Mouse (Mus musculus) lung, embryonic 14.5 days (tissue): ENCODE measurements around the gene Tmed9. TPM values are rescaled to one million over a fixed set of nuclear protein-coding genes. Genes with fewer than 3 reads are reported as not detected.
"Not testable (repeated sequence)": the region's sequence is repeated elsewhere in the genome, so short reads cannot be mapped to it uniquely, and the experiment has no call there.

Source experiments
- ATAC-seq: fragments of 200-750 bp; cut with Nextera tagmentation; 2 replicates; pipeline ENCODE4 v1.8.0; 2017; ENCODE audit warnings: mild to moderate bottlenecking, moderate TSS enrichment, moderate library complexity; ENCODE audit not compliant: insufficient read depth
- DNase-seq: peaks from one replicate; pipeline ENCODE4 v3.0.0-alpha.2; 2015
- H3K27ac ChIP-seq: fragments of 300-500 bp; sonication (generic); 2 replicates; pipeline ENCODE4 v1.5.1; 2014; ENCODE audit warnings: low read depth, mild to moderate bottlenecking, moderate library complexity
- H3K27me3 ChIP-seq: fragments of 300-500 bp; sonication (generic); 2 replicates; pipeline ENCODE4 v1.6.1; 2014; ENCODE audit warnings: low read length, control low read depth; ENCODE audit not compliant: insufficient read depth
- H3K36me3 ChIP-seq: fragments of 300-500 bp; sonication (generic); 2 replicates; pipeline ENCODE4 v1.6.1; 2014; ENCODE audit warnings: control low read depth; ENCODE audit not compliant: insufficient read depth
- H3K4me1 ChIP-seq: fragments of 300-500 bp; sonication (generic); 2 replicates; pipeline ENCODE4 v1.6.1; 2014; ENCODE audit warnings: antibody characterized with exemption, control low read depth; ENCODE audit not compliant: insufficient read depth
- H3K4me2 ChIP-seq: fragments of 300-500 bp; sonication (generic); 2 replicates; pipeline ENCODE4 v1.6.1; 2014; ENCODE audit warnings: mild to moderate bottlenecking
- H3K4me3 ChIP-seq: fragments of 300-500 bp; sonication (generic); 2 replicates; pipeline ENCODE4 v1.5.1; 2014; ENCODE audit warnings: low read depth, low read length
- H3K9ac ChIP-seq: fragments of 300-500 bp; sonication (generic); 2 replicates; pipeline ENCODE4 v1.6.1; 2014
- H3K9me3 ChIP-seq: fragments of 300-500 bp; sonication (generic); 2 replicates; pipeline ENCODE4 v1.6.1; 2016; ENCODE audit warnings: low read depth, low read length, control low read depth
- CTCF ChIP-seq: IDR thresholded peaks from 2 replicates; pipeline ENCODE4 v1.5.1; 2016; ENCODE audit warnings: antibody characterized with exemption, low read depth
- WGBS: fragments of 180-500 bp; shearing (Covaris S2); extraction: QIAGEN DNeasy Blood & Tissue Kit; methylation state at CpG from one replicate; pipeline ENCODE4 v1.1.7; 2014; 5-methylcytosine and 5-hydroxymethylcytosine counted together
- polyA plus RNA-seq: library from polyadenylated mRNA; unstranded; fragments of >200 nt; fragmentation: Nextera tagmentation; extraction: Ambion mirVana; gene quantifications from 2 replicates; pipeline ENCODE4 v1.2.1, GENCODE M21; 2014

The Tmed9 gene
- polyA plus RNA-seq, 1 experiment from 2014 or later, result 76.5 TPM

DNA sequence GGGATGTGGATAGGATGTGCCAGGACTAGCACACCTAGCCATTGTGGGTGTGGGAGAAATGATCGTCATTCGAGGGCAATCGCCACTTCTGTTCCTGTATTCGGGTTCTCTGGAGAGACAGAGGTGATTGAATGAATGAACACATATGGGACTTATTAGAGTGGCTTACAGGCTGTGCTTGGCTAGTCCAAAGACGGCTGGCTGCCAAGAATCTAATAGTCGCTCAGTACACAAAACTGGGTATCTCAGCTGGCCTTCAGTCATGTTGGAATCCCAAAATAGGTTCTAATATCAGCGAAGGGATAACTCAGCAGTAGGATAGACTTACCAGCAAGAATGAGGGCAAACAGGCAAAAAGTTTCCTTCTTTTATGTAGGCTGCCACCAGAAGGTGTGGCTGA lies 38.5 kb downstream of the Tmed9 start:
- ATAC-seq, result no peak
- DNase-seq, result no peak

DNA sequence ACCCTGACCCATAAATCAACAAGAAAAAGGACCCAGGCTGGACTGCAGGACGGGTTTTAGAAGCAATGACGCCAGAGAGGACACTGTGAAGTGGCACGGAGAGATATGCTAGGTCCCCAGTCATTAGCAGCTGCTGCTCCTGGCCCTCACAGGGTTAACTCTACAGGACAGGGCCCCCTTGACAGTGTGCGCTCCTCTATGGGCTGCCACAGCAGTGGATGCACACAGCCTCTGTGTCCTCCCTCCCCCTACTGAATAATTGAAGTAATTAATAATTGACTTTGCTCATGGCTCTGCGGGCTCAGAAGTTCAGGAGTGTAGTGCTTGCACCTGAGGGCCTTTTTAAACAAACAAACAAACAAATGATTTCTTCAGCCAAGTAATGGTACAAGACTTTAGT lies 39.9 kb downstream of the Tmed9 start:
- Histone ChIP-seq H3K27ac (no peak overlapping the region), H3K36me3 (peaks cover 28% of the 10 kb centered on the region), H3K4me2 (no peak overlapping the region), H3K4me1 (no peaks in the 10 kb centered on the region), H3K4me3 (no peak overlapping the region), H3K9ac (no peak overlapping the region), H3K27me3 (no peaks in the 10 kb centered on the region), H3K9me3 (no peaks in the 10 kb centered on the region)
- ATAC-seq (no peak), DNase-seq (no peak)
- 35% methylated on average over 5 of the region's 5 CpGs for WGBS
- no peak for TF ChIP-seq CTCF

More for the DNA sequence above, 38.5 kb downstream of the Tmed9 start:
- Histone ChIP-seq H3K4me1 (no peaks in the 10 kb centered on the region), H3K27ac (no peak overlapping the region), H3K9ac (no peak overlapping the region), H3K27me3 (no peaks in the 10 kb centered on the region), H3K4me3 (no peak overlapping the region), H3K36me3 (peaks cover 38% of the 10 kb centered on the region), H3K9me3 (no peaks in the 10 kb centered on the region), H3K4me2 (no peak overlapping the region)
- no peak for TF ChIP-seq CTCF
- WGBS, result 82% methylated on average over 7 of the region's 7 CpGs

DNA sequence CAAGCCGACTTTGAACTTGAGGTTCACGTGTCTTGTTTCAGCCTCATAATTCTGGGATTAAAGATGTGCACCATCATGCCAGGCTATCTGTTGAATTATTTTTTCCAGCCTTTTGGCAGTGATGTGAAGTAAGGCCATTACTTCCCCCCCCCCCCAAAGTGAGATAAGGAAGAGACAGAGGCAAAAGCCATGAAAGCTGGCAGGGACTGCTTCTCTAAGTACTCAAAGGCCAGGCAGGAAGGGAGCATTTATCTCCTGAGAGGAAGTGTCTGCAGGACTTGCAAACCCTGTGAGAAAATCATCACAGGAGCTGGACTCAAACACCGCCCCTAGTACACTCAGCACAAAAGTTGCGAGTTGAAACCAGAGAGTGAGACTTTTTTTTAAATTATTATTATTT lies 45.8 kb downstream of the Tmed9 start:
- H3K4me2 ChIP-seq, result no peak overlapping the region
- no peak overlapping the region for H3K9ac ChIP-seq
- H3K9me3 ChIP-seq, result no peaks in the 10 kb centered on the region
- no peak overlapping the region for H3K4me3 ChIP-seq
- H3K27me3 ChIP-seq, result no peaks in the 10 kb centered on the region
- no peaks in the 10 kb centered on the region for H3K36me3 ChIP-seq
- peaks cover 3% of the 10 kb centered on the region; the same call in 1 of the 2 replicates for H3K4me1 ChIP-seq
- DNase-seq (no peak), ATAC-seq (no peak)
- 94% methylated on average over 4 of the region's 4 CpGs for WGBS
- no peak for TF ChIP-seq CTCF
- no peak overlapping the region for H3K27ac ChIP-seq

DNA sequence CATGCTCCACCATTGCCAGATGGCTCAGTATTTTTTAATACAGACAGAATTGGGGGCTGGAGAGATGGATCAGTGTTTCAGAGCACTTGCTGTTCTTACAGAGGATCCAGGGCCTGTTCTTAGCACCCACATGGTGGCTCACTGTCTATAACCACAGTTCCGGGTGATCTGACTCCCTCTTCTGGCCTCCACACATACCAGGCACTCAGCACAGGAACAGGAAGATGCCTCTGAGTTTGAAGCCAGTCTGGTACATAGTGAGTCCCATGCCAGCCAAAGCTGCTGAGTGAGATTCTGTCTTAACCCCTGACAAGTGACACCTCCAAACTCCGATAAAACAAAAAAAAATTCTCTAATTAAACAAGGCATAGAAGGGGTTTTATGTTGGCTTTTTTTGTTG lies 46.7 kb downstream of the Tmed9 start:
- DNase-seq, result no peak
- 83% methylated on average over 2 of the region's 2 CpGs for WGBS
- Histone ChIP-seq H3K4me1 (peaks cover 3% of the 10 kb centered on the region; the same call in 1 of the 2 replicates), H3K27ac (no peak overlapping the region), H3K27me3 (no peaks in the 10 kb centered on the region), H3K4me3 (no peak overlapping the region), H3K4me2 (no peak overlapping the region), H3K36me3 (peaks cover 8% of the 10 kb centered on the region; the same call in 1 of the 2 replicates), H3K9me3 (no peaks in the 10 kb centered on the region), H3K9ac (no peak overlapping the region)
- TF ChIP-seq CTCF, result no peak
- ATAC-seq, result no peak

DNA sequence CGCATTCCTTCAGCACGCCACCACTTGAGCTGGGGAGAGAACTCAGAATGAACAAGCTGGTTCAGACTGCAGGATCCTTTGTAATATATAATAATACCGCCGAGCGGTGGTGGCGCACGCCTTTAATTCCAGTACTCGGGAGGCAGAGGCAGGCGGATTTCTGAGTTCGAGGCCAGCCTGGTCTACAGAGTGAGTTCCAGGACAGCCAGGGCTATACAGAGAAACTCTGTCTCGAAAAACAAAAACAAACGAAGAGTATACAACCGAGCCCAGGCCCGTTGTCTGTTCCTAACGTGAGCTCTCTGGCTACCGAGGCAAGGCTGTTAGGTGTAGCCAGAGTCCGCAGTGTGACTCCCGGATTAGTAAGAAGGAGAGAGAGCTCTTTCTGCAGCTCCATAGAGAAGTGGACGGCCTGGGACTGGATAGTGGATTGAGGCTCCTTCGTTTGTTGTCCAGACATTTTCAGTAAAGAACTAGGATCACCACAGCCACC lies 48.7 kb downstream of the Tmed9 start:
- not testable (repeated sequence) for ATAC-seq, H3K27me3 ChIP-seq, H3K9me3 ChIP-seq, H3K4me1 ChIP-seq, DNase-seq
- H3K27ac ChIP-seq, result peak overlapping the region; percentile 88; the same call in 1 of the 2 replicates
- H3K9ac ChIP-seq, result peak overlapping the region; percentile 78
- peak overlapping the region; percentile 91 for H3K4me2 ChIP-seq
- H3K36me3 ChIP-seq, result peaks cover 19% of the 10 kb centered on the region; the same call in 1 of the 2 replicates
- 17% methylated on average over 20 of the region's 20 CpGs for WGBS
- peak overlapping the region; percentile 85 for H3K4me3 ChIP-seq

DNA sequence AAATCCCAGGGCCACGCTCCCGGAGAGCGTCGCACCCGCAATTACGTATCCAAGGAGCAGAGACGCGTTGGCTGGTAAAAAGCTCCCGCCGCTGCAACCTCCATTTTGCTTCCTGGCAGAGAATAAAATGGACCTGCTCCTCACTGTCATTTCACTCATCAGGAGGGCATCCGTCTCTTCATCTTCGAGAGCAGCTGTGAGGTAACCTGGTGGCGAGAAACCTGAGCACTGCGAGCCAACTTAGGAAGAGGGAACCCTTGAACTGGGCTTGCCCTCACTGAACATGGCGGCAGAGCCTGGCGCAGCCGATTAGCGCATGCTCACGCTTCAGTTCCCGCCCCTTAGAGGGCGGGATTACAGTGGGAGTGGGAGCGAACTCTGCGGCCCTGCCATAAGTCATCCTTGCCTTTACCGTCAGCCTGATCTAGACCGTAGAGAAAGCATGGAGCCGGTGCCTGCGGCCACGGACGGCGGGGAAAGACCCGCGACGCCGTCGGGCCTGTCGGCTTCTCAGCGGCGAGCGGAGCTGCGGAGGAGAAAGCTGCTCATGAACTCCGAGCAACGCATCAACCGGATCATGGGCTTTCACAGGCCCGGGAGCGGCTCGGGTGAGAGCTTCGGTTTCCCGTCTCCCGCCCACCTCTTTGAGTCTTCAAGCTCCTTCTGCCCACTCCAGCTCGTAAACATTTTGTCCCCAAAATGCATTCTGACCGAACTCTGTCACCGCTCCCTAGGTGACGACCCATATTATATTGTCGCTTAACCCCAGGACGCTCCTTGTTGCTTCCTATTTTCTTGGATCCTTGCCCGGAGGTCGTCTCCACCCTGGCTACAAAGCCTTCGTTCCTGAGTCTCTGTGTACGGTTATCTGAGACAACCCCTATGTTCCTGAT lies 49.4 kb downstream of the Tmed9 start, which contains the start of gene Caml:
Caml (plus strand) TSS at position 357 of the 893 bp plus-strand sequence.
- Histone ChIP-seq H3K36me3 (peaks cover 20% of the 10 kb centered on the region; the same call in 1 of the 2 replicates), H3K27ac (peak within 1 kb of the TSS; percentile 88), H3K9ac (peak within 1 kb of the TSS; percentile 78), H3K27me3 (no peaks in the 10 kb centered on the region), H3K4me1 (peaks cover 3% of the 10 kb centered on the region; the same call in 1 of the 2 replicates), H3K9me3 (no peaks in the 10 kb centered on the region), H3K4me2 (peak within 1 kb of the TSS; percentile 91), H3K4me3 (peak within 1 kb of the TSS; percentile 85)
- no peak for TF ChIP-seq CTCF
- ATAC-seq (peak; percentile 100), DNase-seq (peak; percentile 98)
- whole genome bisulfite sequencing, result under 1% methylated on average over 59 of the region's 59 CpGs

DNA sequence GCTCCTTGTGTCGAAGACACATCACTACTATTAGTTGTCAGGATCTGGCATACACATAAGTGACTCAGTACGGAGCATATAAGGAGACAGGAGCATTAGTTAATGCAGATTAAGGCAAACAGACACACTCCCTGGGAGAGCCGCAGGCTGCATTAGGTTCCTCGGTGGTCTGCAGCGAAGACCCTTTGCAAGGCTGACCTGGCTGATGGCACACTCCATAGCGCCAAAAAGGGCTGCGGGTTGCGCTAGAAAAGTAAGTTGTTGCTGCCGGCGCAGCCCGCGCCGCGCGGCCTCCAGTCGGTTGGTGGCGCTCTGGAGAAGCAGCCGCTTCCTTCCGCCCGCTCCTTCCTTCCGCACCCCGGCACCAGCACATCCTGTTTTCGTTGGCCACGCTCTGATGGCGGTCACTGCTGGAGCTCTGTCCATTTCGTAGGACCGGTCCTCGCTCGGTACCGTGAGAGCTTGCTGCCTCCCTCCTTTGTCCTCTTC lies 61.2 kb downstream of the Tmed9 start, which contains the start of gene Ddx46:
Ddx46 (plus strand) TSS at position 389 of the 489 bp plus-strand sequence.
- 4% methylated on average over 30 of the region's 30 CpGs for WGBS
- TF ChIP-seq CTCF, result peak; percentile 90
- Histone ChIP-seq H3K27ac (no peak within 1 kb of the TSS), H3K9ac (peak within 1 kb of the TSS; percentile 90), H3K4me2 (peak within 1 kb of the TSS; percentile 70), H3K36me3 (peaks cover 45% of the 10 kb centered on the region), H3K4me3 (peak within 1 kb of the TSS; percentile 94), H3K9me3 (no peaks in the 10 kb centered on the region), H3K4me1 (peaks cover 3% of the 10 kb centered on the region; the same call in 1 of the 2 replicates), H3K27me3 (no peaks in the 10 kb centered on the region)
- ATAC-seq (peak; percentile 91), DNase-seq (peak; percentile 95)
